Mouse (Mus musculus) left cerebral cortex, postnatal 14 days (tissue): ENCODE data around the gene Pim1. TPM values are rescaled to one million over a fixed set of nuclear protein-coding genes. Genes with fewer than 3 reads are reported as not detected.

Experiments used
- DNase-seq, 2 experiments: peaks; one replicate each; pipeline ENCODE4 v3.0.0; 2021 to 2022; ENCODE audit warnings: low spot score in 2 of 2, mixed read lengths in 1 of 2
- intact Hi-C: fragments of 180-260 bp; cut with DNase I; formaldehyde crosslinking; loops from one replicate; pipeline ENCODE4 v1.15.1; 2025
- total RNA-seq, 2 experiments: library from RNA; stranded (reverse); gene quantifications; 2 replicates each; pipeline ENCODE4 v1.2.3; 2021

Pim1 gene
- total RNA-seq, 2 experiments from 2014 or later = 3.4 to 4.2 TPM

DNA sequence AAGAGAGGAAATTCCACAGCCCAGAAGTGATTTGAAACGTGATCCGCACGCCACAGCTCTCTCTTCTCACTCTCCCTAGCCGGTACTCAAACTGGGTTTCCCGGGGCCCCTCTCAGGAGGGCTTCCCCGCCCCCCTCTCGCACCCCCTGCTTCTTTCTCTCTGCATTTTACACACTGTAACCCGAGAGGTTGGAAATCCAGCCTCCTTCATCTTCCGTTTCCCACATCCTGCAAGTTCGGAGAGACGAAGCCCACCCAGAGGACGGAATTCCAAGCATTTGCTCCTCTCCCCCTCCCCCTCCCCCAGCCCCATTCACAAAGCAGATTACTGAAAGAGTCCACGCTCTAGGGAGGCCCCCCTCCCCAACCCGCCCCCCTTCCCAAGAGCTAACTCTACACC is 26.5 kb upstream of the Pim1 start:
- DNase-seq = no peak
- intact Hi-C loops = no loop called here

DNA sequence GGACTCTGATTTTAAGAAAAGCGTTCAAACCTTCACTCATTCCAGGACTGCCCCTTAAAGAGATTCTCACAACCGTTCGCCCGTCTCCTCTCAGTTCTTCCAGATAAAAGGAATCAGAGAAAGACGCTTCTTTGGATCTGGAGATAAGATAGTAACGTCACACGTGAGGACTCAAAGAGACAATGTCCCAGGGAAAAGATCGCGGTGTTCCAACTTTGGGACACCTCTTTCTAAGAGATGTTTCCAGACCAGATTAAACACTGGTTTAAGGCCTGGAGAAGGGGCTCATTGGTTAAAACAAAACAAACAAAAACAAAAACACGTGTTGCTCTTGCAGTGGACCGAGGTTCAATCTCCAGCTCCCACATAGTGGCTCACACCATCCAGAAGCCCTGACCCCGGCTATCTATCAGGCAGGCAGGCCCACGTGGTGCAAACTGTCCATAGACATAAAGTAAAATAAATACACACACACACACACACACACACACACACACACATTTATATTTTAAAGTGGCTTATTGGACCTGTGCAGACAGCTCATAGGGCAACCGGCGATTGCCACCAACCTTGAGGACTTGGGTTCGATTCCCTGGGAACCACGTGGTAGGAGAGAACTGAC is 25.9 kb upstream of the Pim1 start:
- intact Hi-C loops = no loop called here

DNA sequence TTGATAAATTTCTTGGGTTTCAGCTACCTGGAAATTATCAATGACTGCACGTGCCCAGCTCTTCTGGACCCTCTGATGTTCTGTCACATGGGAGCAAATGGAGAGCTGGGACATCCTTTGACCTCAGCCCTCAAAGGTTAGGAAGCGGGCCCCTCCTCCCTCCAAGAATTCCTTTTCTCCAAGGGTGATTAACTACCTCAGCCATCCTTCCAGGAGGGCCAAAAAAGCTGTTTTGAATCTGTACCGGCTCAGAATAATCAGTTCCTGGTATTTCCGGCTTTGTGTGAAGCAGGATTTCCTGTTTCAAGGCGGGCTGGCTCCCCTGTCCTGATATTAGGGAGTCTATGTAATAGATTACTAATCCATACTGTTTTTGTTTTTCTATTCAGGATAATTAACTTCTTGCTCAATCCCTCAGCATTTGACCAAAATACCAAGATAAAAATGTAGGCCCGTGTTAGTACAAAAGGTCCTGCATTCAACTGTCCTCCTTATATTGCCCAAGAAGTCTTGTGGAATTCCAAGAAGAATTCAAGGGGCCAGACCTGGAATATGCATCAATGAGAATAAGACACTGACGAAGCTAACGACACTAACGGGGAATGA is 25.0 kb upstream of the Pim1 start:
- DNase-seq = no peak
- intact Hi-C loops = no loop called here

More for the DNA sequence above, 25.9 kb upstream of the Pim1 start:
- DNase-seq = no peak

DNA sequence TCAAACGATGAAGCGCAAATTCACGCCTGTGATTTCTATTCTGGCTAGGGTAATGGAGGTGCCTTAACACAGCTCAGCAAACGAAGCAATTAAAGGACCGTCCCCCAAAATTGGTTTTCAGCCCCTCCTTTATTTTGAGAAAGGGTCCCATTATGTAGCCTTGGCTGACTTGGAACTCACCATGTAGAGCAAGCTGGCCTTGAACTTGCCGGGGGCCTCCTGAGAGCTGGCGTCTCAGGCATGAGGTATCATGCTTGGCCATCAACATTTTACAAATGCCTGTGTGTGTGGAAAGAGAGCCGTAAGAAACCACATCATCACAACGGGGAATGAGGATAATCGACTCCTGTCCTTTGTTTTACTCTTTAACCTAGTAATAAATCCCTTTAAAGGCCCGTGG is 23.5 kb upstream of the Pim1 start:
- DNase-seq = no peak
- intact Hi-C loops = no loop called here

DNA sequence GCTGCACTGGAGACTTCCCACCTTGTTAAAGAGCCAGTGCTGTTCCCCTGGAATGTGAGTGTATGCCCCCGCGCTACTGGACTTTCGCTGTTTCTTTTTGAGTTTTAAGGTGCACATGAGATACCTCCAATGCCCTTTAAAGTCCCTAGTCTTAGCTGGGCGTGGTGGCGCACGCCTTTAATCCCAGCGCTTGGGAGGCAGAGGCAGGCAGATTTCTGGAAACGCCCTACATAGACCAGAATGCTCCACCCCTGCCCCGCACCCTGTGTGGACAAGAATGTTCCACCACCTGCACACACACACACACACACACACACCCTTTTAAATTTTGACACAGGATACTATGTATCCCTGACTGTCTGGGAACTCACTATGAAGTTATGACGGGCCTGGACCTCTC is 17.1 kb upstream of the Pim1 start:
- intact Hi-C loops = no loop called here
- no peak for DNase-seq

DNA sequence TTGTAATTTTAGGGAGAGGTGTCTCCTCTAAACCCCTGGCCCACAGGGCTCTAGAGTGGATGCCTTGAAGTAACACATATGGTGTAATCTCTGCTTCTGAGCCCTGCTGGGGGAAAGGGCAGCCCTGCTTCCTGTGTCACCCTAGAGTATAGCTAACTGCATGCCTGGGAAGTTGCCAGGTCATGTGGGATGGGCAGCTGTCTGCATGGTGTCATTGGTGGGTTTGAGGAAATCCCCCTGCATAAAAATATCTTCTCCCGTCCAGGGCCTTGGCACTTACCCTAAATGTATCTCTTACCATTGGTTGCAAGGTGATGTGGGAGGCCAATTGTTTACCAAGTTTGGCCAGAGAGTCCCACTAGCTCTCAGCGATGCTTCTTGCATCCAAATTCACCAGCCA is 16.5 kb upstream of the Pim1 start:
- no peak for DNase-seq
- intact Hi-C loops = no loop called here

DNA sequence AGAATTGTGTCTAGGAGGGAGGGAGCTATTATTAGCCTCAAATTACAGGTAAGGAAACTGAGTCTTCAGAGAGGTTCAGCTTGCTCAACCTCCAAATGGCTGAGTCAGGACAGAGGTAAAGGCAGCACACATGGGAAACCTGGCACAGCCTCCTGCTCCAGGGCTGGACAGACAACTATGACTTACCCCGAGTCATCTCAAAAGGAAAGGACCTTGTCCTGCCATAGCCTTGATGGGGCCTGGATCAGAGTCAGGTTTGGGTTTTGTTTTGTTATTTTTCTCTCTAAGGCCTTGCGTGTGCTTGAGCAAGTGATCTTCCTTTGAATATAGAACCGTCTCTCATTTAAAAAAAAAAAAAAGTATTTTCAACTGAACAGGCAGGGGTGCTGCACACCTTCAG is 15.4 kb upstream of the Pim1 start:
- DNase-seq = no peak

DNA sequence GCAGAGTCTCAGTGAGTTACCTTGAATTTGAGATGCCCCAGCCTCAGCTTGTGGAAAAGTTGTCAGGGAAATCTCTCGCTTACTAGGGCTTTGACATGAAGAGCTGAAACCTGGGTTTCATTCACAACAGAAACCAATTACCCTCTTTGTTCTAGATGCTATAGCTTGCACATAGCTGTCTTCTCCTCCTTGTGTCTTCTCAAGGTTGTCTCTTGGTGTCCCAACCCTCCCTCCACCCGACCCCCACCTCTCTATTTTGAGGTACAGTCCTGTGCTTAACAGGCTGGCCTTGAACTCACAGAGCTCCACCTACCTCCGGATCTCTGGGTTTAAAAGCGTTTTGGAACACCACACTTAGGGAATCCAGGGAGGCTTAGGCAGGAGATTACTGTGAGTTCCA is 14.1 kb upstream of the Pim1 start:
- intact Hi-C loops = no loop called here

More for the DNA sequence above, 15.4 kb upstream of the Pim1 start:
- intact Hi-C loops = no loop called here

DNA sequence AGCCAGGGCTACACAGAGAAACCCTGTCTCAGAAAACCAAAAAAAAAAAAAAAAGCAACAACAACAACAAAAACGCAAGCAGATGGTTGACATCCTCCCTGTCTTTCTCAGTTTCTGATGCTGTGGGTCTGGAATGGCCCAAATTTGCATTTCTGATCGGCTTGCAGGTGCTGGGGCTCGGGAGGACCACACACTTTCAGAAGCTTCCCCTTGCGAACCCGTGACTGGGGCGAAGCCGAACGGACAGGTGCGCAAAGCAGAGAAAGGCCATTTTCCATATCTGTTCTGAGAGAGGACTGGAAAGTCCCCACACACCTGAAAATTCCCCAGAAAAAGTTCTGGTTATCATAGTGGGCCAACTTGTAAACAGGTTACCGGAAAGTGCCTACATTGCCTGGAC is 13.2 kb upstream of the Pim1 start:
- DNase-seq = no peak
- intact Hi-C loops = no loop called here

More for the DNA sequence above, 14.1 kb upstream of the Pim1 start:
- no peak for DNase-seq

DNA sequence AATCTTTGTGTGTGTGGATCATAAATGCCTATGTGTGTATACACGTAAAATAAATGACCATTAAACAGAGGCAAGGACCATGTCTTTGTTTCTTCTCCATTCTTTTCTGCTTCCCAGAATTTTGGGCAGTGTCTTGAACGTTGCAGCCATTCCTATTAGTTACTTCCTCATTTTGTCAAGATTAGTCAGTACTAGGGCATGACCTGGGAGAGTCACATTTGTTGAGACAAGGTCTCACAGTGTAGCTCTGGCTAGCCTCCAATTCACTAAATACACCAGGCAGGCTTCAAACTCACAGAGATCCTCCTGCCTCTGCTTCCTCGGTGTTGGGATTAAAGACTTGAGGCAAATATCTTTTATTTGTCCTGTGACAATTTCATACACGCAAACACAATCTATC is 12.3 kb upstream of the Pim1 start:
- intact Hi-C loops = no loop called here
- no peak for DNase-seq

DNA sequence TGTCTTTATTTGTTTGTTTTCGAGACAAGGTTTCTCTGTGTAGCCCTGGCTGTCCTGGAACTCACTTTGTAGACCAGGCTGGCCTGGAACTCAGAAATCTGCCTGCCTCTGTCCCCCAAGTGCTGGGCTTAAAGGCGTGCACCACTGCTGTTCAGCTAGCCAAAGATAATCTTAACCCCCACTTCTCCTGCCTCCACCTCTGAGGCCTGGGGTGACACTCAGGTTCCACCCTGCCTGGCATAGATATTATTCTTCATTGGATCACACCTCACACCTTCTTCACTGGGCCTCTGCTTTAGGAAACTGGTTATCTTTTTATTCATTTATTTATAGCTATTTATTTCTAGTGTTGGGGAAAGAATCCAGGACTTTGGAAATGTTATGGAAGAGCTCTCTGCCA is 10.3 kb upstream of the Pim1 start:
- no peak for DNase-seq
- intact Hi-C loops = no loop called here

DNA sequence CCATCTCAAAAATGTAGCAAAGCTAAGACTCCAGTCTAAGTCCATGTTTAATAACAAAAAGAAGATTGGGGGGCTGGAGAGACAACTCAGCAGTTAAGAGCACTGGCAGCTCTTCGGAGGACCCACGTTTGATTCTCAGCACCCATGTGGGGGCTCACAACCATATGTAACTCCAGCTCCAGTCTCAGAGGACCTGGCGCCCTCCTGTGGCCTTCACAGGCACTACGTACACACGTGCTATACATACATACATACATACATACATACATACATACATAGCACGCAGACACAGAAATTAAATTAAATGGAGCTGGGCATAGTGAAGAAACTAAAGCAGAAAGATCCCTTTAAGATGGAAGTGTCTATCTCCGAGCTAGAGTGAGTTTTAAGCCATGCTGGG is 7.9 kb upstream of the Pim1 start:
- no peak for DNase-seq
- intact Hi-C loops = no loop called here

DNA sequence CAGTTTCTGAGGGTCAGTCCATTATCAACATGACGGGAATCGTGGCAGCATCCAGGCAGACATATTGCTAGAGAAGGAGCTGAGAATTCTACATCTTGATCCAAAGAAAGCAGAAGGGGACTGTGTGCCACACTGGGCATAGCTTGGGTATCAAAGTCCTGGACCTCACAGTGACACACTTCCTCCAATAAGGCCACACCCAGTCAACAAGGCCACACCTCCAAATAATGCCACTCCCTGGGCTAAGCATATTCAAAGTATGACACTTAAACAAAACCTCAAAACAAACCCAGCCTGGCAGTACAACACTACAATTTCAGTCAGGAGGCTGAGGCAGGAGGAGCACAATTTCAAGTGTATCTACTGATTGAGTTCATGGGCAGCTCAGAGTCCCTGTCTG is 7.3 kb upstream of the Pim1 start:
- intact Hi-C loops = no loop called here
- DNase-seq = no peak

DNA sequence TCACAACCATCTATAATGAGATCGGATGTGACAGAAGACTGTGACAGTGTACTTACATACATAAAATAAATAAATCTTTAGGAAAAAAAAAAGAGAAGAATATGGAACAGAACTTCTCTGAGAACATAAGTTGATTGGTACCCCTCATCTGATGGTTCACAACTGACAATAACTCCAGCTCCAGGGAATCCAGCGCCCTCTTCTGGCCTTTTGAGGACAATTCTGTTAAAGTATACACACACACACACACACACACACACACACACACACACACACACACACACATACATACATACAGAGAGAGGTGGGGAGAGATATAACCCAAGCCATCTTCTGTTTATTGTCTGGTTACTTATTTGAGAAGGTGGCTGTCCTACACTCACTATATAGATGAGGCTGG is 6.1 kb upstream of the Pim1 start:
- intact Hi-C loops = no loop called here
- no peak for DNase-seq

DNA sequence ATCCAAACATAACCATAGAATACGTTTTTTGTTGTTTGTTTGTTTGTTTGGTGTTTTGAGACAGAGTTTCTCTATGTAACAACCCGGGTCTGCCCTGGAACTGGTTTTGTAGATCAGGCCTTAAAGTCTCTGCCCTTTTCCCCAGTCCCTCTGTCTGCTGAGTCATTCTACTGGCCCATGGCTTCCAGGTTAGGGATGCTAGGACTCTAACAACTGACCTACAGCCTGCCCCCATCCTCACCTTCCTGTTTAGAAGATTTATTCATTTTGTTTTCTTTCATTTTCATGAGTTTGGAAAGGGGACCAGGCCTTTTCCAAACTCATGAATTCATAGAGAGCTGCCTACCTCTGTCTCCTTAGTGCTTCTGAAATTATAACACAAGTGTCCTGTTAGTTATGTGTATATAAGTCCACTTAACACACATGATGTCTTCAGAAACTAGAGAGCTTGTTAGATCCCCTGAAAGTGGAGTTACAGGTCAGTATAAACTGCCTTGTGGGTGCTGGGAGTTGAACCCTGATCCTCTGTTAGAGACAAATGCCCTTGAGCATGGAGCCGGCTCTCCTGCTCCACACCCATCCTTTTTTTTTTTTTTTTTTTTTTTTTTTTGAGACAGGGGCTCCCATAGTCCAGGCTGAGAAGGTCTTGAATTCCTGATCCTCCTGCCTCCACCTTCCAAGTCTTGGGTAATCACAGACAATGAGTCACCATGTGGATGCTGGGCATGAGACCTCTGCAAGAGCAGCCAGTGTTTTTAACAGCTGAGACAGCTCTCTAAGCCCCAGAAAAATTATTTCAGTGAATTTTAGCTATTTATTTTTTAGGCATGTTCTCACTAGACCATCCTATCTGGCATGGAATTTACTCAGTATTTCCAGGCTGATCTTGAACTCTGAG is 5.0 kb upstream of the Pim1 start:
- intact Hi-C loops = no loop called here

DNA sequence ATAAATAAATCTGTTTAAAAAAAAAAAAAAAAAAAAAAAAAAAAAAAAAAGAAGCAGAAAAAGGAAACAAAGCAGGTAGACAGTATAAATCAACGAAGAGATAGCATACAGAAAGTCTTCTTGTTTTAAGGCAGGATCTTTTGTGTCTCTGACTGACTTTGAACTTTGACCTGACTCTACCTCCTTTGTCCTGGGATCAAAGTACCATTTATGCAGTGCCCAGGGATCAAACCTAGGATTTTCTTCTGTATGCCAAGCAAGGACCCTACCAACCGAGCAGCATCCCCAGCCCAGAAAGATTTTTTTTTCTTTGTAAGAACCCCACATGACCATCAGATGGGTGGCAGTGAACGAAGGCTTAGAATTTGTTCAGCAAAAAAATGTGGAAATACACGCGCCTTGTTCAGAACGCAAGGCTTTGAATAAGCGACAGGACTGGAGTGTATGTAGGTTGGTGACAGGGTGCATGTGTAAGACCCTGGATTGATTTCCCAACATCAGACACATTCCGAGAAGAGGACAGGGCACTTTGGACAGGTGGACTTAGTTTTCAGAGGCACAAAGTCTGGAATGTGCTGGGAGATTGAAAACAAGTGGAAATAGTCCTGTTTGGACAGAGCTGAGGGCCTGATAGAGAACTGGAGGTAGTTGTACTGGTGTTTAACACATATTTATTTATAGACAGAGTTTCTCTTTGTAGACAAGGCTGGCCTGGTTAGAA is 2.1 kb upstream of the Pim1 start:
- intact Hi-C loops = no loop called here
- no peak for DNase-seq

More for the DNA sequence above, 5.0 kb upstream of the Pim1 start:
- DNase-seq = no peak

DNA sequence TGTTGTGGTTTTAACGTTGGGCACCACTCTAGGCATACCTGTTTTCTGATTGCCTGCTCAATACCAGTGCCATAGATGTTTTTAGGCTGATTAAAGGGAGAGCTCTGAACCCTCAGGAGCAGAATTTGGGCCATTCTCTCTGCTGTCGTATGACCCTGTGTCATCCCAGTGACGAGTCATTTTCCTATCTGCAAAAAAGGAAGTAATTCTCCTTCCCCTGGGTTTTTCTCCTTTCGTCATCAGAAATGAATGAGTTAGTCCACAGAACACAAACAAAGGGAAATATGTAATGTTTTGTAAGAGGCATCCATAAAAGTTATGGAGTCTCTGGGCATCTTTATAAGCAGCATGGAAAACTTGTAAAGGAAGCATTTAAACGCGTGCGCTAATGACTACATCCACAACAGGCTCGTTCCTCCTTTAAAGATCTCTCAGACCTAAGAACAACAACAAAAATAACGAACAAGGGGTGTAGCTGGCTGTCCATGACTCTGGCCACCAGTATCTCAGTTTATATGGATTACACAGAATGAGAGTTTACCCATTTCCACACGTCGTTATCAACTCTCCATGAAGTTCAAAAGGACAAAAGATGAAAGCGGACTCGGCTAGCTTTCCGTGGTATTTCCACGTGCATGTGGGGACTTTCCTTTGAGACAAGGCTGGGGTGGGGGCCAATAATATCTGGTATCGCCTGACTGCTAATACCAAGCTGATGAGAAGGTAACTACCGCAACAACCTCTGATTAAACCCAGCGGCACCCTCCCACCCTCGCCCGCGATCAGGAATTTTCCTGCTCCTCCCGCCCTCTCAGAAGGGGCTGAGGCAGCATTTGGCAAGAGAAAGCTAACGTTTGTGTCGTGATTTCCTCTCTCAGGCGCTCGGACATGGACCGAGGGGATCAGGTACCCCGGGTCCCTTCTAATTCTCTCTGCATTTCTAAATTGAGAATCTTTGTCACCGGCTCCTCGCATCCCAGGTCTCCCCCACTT is 1.3 kb upstream of the Pim1 start:
- DNase-seq = no peak
- intact Hi-C loops = no loop called here

DNA sequence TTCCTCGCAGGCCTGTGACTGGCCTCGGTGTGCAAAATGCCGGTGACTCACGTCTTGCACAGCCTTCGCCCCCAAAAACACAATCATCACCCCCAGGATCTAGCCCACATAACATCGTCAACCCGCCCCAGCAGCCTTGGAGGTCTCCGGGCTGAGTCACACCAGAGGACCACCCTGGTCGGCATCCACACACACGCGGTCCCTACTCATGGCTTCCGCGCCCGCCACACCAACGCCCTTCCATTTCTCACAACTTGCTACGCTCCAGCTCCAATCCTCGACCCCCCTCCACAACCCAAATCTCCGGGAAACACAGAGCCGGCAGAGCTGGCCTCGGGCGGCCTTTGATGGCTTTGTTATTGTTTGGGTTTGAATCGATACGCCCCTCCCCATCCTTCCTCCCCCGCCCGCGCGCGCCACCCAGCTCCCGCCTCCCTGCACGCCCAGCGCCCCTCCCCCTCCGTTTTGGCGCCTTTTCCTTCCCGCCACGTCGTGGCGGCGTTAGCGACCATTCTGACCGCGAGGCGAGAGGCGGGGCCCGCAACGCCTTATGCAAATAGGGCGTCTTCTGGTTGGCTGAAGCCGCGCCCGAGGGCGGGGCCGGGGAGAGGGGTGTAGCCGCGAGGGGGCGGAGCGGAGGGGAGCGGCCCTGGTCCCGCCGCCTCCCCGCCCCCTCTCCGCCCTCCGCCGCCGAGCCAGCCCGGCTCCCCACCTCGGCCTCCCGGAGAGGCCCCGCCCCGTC is 411 bp upstream of the Pim1 start:
- intact Hi-C loops = loop anchor here (5.0 kb wide), 1 partner anchor 53 kb away; no protein-coding TSS in a partner anchor
- peak; percentile 94 to 95 for DNase-seq
